Mouse (Mus musculus) kidney, embryonic 15.5 days (tissue): Measurements from ENCODE around the gene Smdt1. TPM values are rescaled to one million over a fixed set of nuclear protein-coding genes. Genes with fewer than 3 reads are reported as not detected.

Source experiments
- ATAC-seq: fragments of 200-750 bp; cut with Nextera tagmentation; replicated peaks from 2 replicates; pipeline ENCODE4 v1.8.0; 2017; ENCODE audit warnings: moderate TSS enrichment; ENCODE audit not compliant: low FRiP score
- H3K27ac ChIP-seq: fragments of 300-500 bp; sonication (generic); 2 replicates; pipeline ENCODE4 v1.5.1; 2015; ENCODE audit warnings: mild to moderate bottlenecking, inconsistent platforms
- H3K27me3 ChIP-seq: fragments of 300-500 bp; sonication (generic); 2 replicates; pipeline ENCODE4 v1.6.1; 2015; ENCODE audit warnings: inconsistent platforms
- H3K36me3 ChIP-seq: fragments of 300-500 bp; sonication (generic); 2 replicates; pipeline ENCODE4 v1.6.1; 2015; ENCODE audit warnings: inconsistent platforms
- H3K4me1 ChIP-seq: fragments of 300-500 bp; sonication (generic); 2 replicates; pipeline ENCODE4 v1.6.1; 2015; ENCODE audit warnings: inconsistent platforms
- H3K4me2 ChIP-seq: fragments of 300-500 bp; sonication (generic); 2 replicates; pipeline ENCODE4 v1.6.1; 2015; ENCODE audit warnings: moderate library complexity, mild to moderate bottlenecking, inconsistent platforms
- H3K4me3 ChIP-seq: fragments of 300-500 bp; sonication (generic); replicated peaks from 2 replicates; pipeline ENCODE4 v1.5.1; 2015; ENCODE audit warnings: mild to moderate bottlenecking, inconsistent platforms
- H3K9ac ChIP-seq: fragments of 300-500 bp; sonication (generic); 2 replicates; pipeline ENCODE4 v1.6.1; 2015; ENCODE audit warnings: mild to moderate bottlenecking, inconsistent platforms
- H3K9me3 ChIP-seq: fragments of 300-500 bp; sonication (generic); replicated peaks from 2 replicates; pipeline ENCODE4 v1.6.1; 2016; ENCODE audit warnings: inconsistent platforms
- WGBS: fragments of 180-500 bp; shearing (Covaris S2); methylation state at CpG from one replicate; pipeline ENCODE4 v1.1.7; 2015; ENCODE audit warnings: mixed read lengths; 5-methylcytosine and 5-hydroxymethylcytosine counted together
- polyA plus RNA-seq: library from polyadenylated mRNA; unstranded; fragments of >200 nt; fragmentation: Nextera tagmentation; extraction: Ambion mirVana; gene quantifications from 2 replicates; pipeline ENCODE4 v1.2.1, GENCODE M21; 2015

The Smdt1 gene
- polyA plus RNA-seq = 296 and 297 TPM in 2 replicates

- WGBS = under 1% methylated on average over 41 of the region's 41 CpGs
- Histone ChIP-seq H3K4me3 (peak within 1 kb of the TSS; percentile 54), H3K27me3 (no peaks in the 10 kb centered on the region), H3K4me1 (peaks cover 54% of the 10 kb centered on the region), H3K36me3 (peaks cover 27% of the 10 kb centered on the region), H3K9ac (peak within 1 kb of the TSS; percentile 53), H3K9me3 (no peaks in the 10 kb centered on the region), H3K4me2 (peak within 1 kb of the TSS; percentile 65), H3K27ac (peak within 1 kb of the TSS; percentile 82; the same call in 1 of the 2 replicates)
- peak; percentile 88 for ATAC-seq
Observed at GRCm38 (mm10) chr15:82338593-82339112, at the start of gene Smdt1, which contains the start of the genes Naga and Pheta2. TSS of gene Smdt1 (plus strand) at chr15:82338959. TSS of gene Naga (minus strand) at chr15:82338925. TSS of gene Pheta2 (plus strand) at chr15:82338942.

GRCm38 (mm10) chr15:82290252-82290651 is 48.5 kb upstream of the Smdt1 start:
- Histone ChIP-seq H3K27me3 (no peaks in the 10 kb centered on the region), H3K4me1 (peaks cover 15% of the 10 kb centered on the region), H3K36me3 (0 out of 2 replicates have a peak, but pooled peaks cover 10% of the 10 kb centered on the region), H3K4me3 (no peak overlapping the region), H3K27ac (no peak overlapping the region), H3K9me3 (no peaks in the 10 kb centered on the region), H3K4me2 (no peak overlapping the region), H3K9ac (no peak overlapping the region)
- ATAC-seq = no peak
- WGBS = 74% methylated on average over 7 of the region's 7 CpGs

- ATAC-seq = peak; percentile 15; the same call in 1 of the 2 replicates
- 18% methylated on average over 5 of the region's 5 CpGs for WGBS
- Histone ChIP-seq H3K9me3 (no peaks in the 10 kb centered on the region), H3K36me3 (0 out of 2 replicates have a peak, but pooled peaks cover 10% of the 10 kb centered on the region), H3K27me3 (no peaks in the 10 kb centered on the region), H3K4me2 (peak overlapping the region; percentile 55), H3K4me1 (peaks cover 15% of the 10 kb centered on the region), H3K4me3 (peak overlapping the region; percentile 21), H3K9ac (0 out of 2 replicates have a peak overlapping the region, but pooled peaks have one; percentile 0), H3K27ac (no peak overlapping the region)
Observed at GRCm38 (mm10) chr15:82292851-82293250, 45.9 kb upstream of the Smdt1 start.

- ATAC-seq = peak; percentile 85
- Histone ChIP-seq H3K27ac (peak overlapping the region; percentile 37; the same call in 1 of the 2 replicates), H3K9me3 (no peaks in the 10 kb centered on the region), H3K4me3 (peak overlapping the region; percentile 21), H3K9ac (0 out of 2 replicates have a peak overlapping the region, but pooled peaks have one; percentile 0), H3K4me1 (peaks cover 15% of the 10 kb centered on the region), H3K4me2 (peak overlapping the region; percentile 55), H3K27me3 (no peaks in the 10 kb centered on the region), H3K36me3 (0 out of 2 replicates have a peak, but pooled peaks cover 10% of the 10 kb centered on the region)
- 4% methylated on average over 7 of the region's 7 CpGs for WGBS
Observed at GRCm38 (mm10) chr15:82293271-82293711, 45.5 kb upstream of the Smdt1 start.

GRCm38 (mm10) chr15:82294059-82294458 is 44.7 kb upstream of the Smdt1 start:
- no peak for ATAC-seq
- no peak overlapping the region for H3K9ac ChIP-seq
- WGBS = 54% methylated on average over 8 of the region's 8 CpGs
- no peaks in the 10 kb centered on the region for H3K9me3 ChIP-seq
- H3K4me1 ChIP-seq = peaks cover 19% of the 10 kb centered on the region
- 0 out of 2 replicates have a peak, but pooled peaks cover 6% of the 10 kb centered on the region for H3K36me3 ChIP-seq
- H3K4me3 ChIP-seq = no peak overlapping the region
- no peak overlapping the region for H3K4me2 ChIP-seq
- H3K27ac ChIP-seq = 0 out of 2 replicates have a peak overlapping the region, but pooled peaks have one; percentile 37
- 0 out of 2 replicates have a peak, but pooled peaks cover 5% of the 10 kb centered on the region for H3K27me3 ChIP-seq

- 0 out of 2 replicates have a peak, but pooled peaks cover 5% of the 10 kb centered on the region for H3K27me3 ChIP-seq
- peak within 1 kb of the TSS; percentile 42 for H3K4me2 ChIP-seq
- H3K36me3 ChIP-seq = no peaks in the 10 kb centered on the region
- H3K4me3 ChIP-seq = 0 out of 2 replicates have a peak within 1 kb of the TSS, but pooled peaks have one; percentile 0
- peaks cover 6% of the 10 kb centered on the region for H3K4me1 ChIP-seq
- WGBS = 54% methylated on average over 39 of the region's 39 CpGs
- no peak for ATAC-seq
- no peak within 1 kb of the TSS for H3K9ac ChIP-seq
- no peak within 1 kb of the TSS for H3K27ac ChIP-seq
- no peaks in the 10 kb centered on the region for H3K9me3 ChIP-seq
Observed at GRCm38 (mm10) chr15:82298764-82299561, 39.8 kb upstream of the Smdt1 start, which contains the start of gene Wbp2nl. TSS of gene Wbp2nl (plus strand) at chr15:82298954.

- Histone ChIP-seq H3K4me1 (0 out of 2 replicates have a peak, but pooled peaks cover 2% of the 10 kb centered on the region), H3K4me2 (no peak overlapping the region), H3K9me3 (no peaks in the 10 kb centered on the region), H3K36me3 (no peaks in the 10 kb centered on the region), H3K9ac (no peak overlapping the region), H3K27ac (no peak overlapping the region), H3K4me3 (no peak overlapping the region), H3K27me3 (no peaks in the 10 kb centered on the region)
- ATAC-seq = no peak
- 84% methylated on average over 3 of the region's 3 CpGs for WGBS
Observed at GRCm38 (mm10) chr15:82307107-82307506, 31.7 kb upstream of the Smdt1 start.

- no peaks in the 10 kb centered on the region for H3K27me3 ChIP-seq
- H3K4me1 ChIP-seq = 0 out of 2 replicates have a peak, but pooled peaks cover 2% of the 10 kb centered on the region
- ATAC-seq = no peak
- no peaks in the 10 kb centered on the region for H3K9me3 ChIP-seq
- no peak overlapping the region for H3K4me2 ChIP-seq
- no peak overlapping the region for H3K27ac ChIP-seq
- 76% methylated on average over 3 of the region's 3 CpGs for WGBS
- no peak overlapping the region for H3K4me3 ChIP-seq
- H3K36me3 ChIP-seq = no peaks in the 10 kb centered on the region
- H3K9ac ChIP-seq = no peak overlapping the region
Observed at GRCm38 (mm10) chr15:82308416-82308815, 30.3 kb upstream of the Smdt1 start.

- Histone ChIP-seq H3K4me2 (no peak overlapping the region), H3K36me3 (no peaks in the 10 kb centered on the region), H3K27me3 (no peaks in the 10 kb centered on the region), H3K4me1 (peaks cover 20% of the 10 kb centered on the region), H3K9me3 (no peaks in the 10 kb centered on the region), H3K4me3 (no peak overlapping the region), H3K9ac (no peak overlapping the region), H3K27ac (no peak overlapping the region)
- no peak for ATAC-seq
- 84% methylated on average over 6 of the region's 6 CpGs for WGBS
Observed at GRCm38 (mm10) chr15:82317839-82318238, 20.9 kb upstream of the Smdt1 start.

- Histone ChIP-seq H3K9me3 (no peaks in the 10 kb centered on the region), H3K4me3 (no peak overlapping the region), H3K27ac (no peak overlapping the region), H3K4me1 (peaks cover 17% of the 10 kb centered on the region), H3K36me3 (no peaks in the 10 kb centered on the region), H3K9ac (no peak overlapping the region), H3K4me2 (no peak overlapping the region), H3K27me3 (no peaks in the 10 kb centered on the region)
- WGBS = 48% methylated on average over 1 of the region's 1 CpGs
- no peak for ATAC-seq
Observed at GRCm38 (mm10) chr15:82319613-82320012, 19.1 kb upstream of the Smdt1 start.

- no peak for ATAC-seq
- 76% methylated on average over 8 of the region's 8 CpGs for WGBS
- H3K9ac ChIP-seq = no peak overlapping the region
- H3K27me3 ChIP-seq = no peaks in the 10 kb centered on the region
- no peaks in the 10 kb centered on the region for H3K9me3 ChIP-seq
- H3K27ac ChIP-seq = no peak overlapping the region
- no peak overlapping the region for H3K4me2 ChIP-seq
- H3K4me3 ChIP-seq = no peak overlapping the region
- H3K36me3 ChIP-seq = no peaks in the 10 kb centered on the region
- 0 out of 2 replicates have a peak, but pooled peaks cover 5% of the 10 kb centered on the region for H3K4me1 ChIP-seq
Observed at GRCm38 (mm10) chr15:82322195-82322594, 16.6 kb upstream of the Smdt1 start.

GRCm38 (mm10) chr15:82325382-82325781 is 13.4 kb upstream of the Smdt1 start:
- peaks cover 12% of the 10 kb centered on the region for H3K36me3 ChIP-seq
- ATAC-seq = no peak
- no peak overlapping the region for H3K9ac ChIP-seq
- H3K27me3 ChIP-seq = no peaks in the 10 kb centered on the region
- H3K4me1 ChIP-seq = 0 out of 2 replicates have a peak, but pooled peaks cover 5% of the 10 kb centered on the region
- WGBS = 70% methylated on average over 2 of the region's 2 CpGs
- no peak overlapping the region for H3K4me3 ChIP-seq
- H3K4me2 ChIP-seq = no peak overlapping the region
- H3K9me3 ChIP-seq = no peaks in the 10 kb centered on the region
- H3K27ac ChIP-seq = no peak overlapping the region
